Mouse (Mus musculus) lung, embryonic 14.5 days (tissue): ENCODE results near the gene Ngf. TPM values are rescaled to one million over a fixed set of nuclear protein-coding genes. Genes with fewer than 3 reads are reported as not detected.

ENCODE experiments used
- ATAC-seq: fragments of 200-750 bp; cut with Nextera tagmentation; 2 replicates; pipeline ENCODE4 v1.8.0; 2017; ENCODE audit warnings: mild to moderate bottlenecking, moderate TSS enrichment, moderate library complexity; ENCODE audit not compliant: insufficient read depth
- DNase-seq: peaks from one replicate; pipeline ENCODE4 v3.0.0-alpha.2; 2015
- H3K27ac ChIP-seq: fragments of 300-500 bp; sonication (generic); 2 replicates; pipeline ENCODE4 v1.5.1; 2014; ENCODE audit warnings: low read depth, mild to moderate bottlenecking, moderate library complexity
- H3K27me3 ChIP-seq: fragments of 300-500 bp; sonication (generic); 2 replicates; pipeline ENCODE4 v1.6.1; 2014; ENCODE audit warnings: low read length, control low read depth; ENCODE audit not compliant: insufficient read depth
- H3K36me3 ChIP-seq: fragments of 300-500 bp; sonication (generic); 2 replicates; pipeline ENCODE4 v1.6.1; 2014; ENCODE audit warnings: control low read depth; ENCODE audit not compliant: insufficient read depth
- H3K4me1 ChIP-seq: fragments of 300-500 bp; sonication (generic); 2 replicates; pipeline ENCODE4 v1.6.1; 2014; ENCODE audit warnings: antibody characterized with exemption, control low read depth; ENCODE audit not compliant: insufficient read depth
- H3K4me2 ChIP-seq: fragments of 300-500 bp; sonication (generic); 2 replicates; pipeline ENCODE4 v1.6.1; 2014; ENCODE audit warnings: mild to moderate bottlenecking
- H3K4me3 ChIP-seq: fragments of 300-500 bp; sonication (generic); 2 replicates; pipeline ENCODE4 v1.5.1; 2014; ENCODE audit warnings: low read depth, low read length
- H3K9ac ChIP-seq: fragments of 300-500 bp; sonication (generic); 2 replicates; pipeline ENCODE4 v1.6.1; 2014
- H3K9me3 ChIP-seq: fragments of 300-500 bp; sonication (generic); 2 replicates; pipeline ENCODE4 v1.6.1; 2016; ENCODE audit warnings: low read depth, low read length, control low read depth
- CTCF ChIP-seq: IDR thresholded peaks from 2 replicates; pipeline ENCODE4 v1.5.1; 2016; ENCODE audit warnings: antibody characterized with exemption, low read depth
- WGBS: fragments of 180-500 bp; shearing (Covaris S2); extraction: QIAGEN DNeasy Blood & Tissue Kit; methylation state at CpG from one replicate; pipeline ENCODE4 v1.1.7; 2014; 5-methylcytosine and 5-hydroxymethylcytosine counted together
- polyA plus RNA-seq: library from polyadenylated mRNA; unstranded; fragments of >200 nt; fragmentation: Nextera tagmentation; extraction: Ambion mirVana; gene quantifications from 2 replicates; pipeline ENCODE4 v1.2.1, GENCODE M21; 2014

Ngf gene
- polyA plus RNA-seq, 1 experiment from 2014 or later: 0.82 TPM

GRCm38 (mm10) chr3:102525856-102526255 lies 56.1 kb downstream of the Ngf start:
- Histone ChIP-seq H3K9ac (no peak overlapping the region), H3K36me3 (no peaks in the 10 kb centered on the region), H3K4me1 (0 out of 2 replicates have a peak, but pooled peaks cover 6% of the 10 kb centered on the region), H3K27ac (no peak overlapping the region), H3K27me3 (no peaks in the 10 kb centered on the region), H3K4me3 (no peak overlapping the region), H3K4me2 (no peak overlapping the region), H3K9me3 (no peaks in the 10 kb centered on the region)
- no peak for ATAC-seq
- no peak for TF ChIP-seq CTCF
- DNase-seq: peak; percentile 14
- WGBS: 63% methylated on average over 8 of the region's 8 CpGs

GRCm38 (mm10) chr3:102526481-102526880 lies 56.8 kb downstream of the Ngf start:
- Histone ChIP-seq H3K4me2 (peak overlapping the region; percentile 39), H3K9ac (no peak overlapping the region), H3K4me3 (no peak overlapping the region), H3K36me3 (no peaks in the 10 kb centered on the region), H3K27ac (no peak overlapping the region), H3K27me3 (no peaks in the 10 kb centered on the region), H3K9me3 (no peaks in the 10 kb centered on the region), H3K4me1 (0 out of 2 replicates have a peak, but pooled peaks cover 6% of the 10 kb centered on the region)
- 50% methylated on average over 6 of the region's 6 CpGs for WGBS
- TF ChIP-seq CTCF: no peak
- ATAC-seq: peak; percentile 70; the same call in 1 of the 2 replicates
- DNase-seq: peak; percentile 77

DNA sequence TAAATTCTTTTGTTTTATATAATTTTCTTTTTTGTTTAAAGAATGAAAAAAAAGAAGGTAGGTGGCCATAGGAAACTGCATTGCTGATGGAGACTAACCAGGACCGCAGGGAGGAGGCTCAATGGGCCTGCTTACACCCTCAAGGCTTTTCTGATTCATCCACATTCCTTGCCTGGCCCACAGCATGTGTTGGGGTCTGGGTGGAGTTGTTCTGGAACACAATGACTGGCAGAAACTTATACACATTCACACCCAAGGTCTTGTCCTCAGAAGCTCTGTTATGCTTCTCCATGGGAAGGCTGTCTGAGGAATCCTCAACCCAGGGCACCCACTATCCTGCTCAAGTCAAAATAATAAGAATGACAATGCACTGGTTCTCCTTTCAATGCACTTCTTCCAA lies 65.0 kb downstream of the Ngf start:
- H3K9ac ChIP-seq: no peak overlapping the region
- H3K4me2 ChIP-seq: no peak overlapping the region
- WGBS: 91% methylated on average over 1 of the region's 1 CpGs
- H3K36me3 ChIP-seq: no peaks in the 10 kb centered on the region
- H3K27ac ChIP-seq: no peak overlapping the region
- no peak for ATAC-seq
- DNase-seq: no peak
- no peak overlapping the region for H3K4me3 ChIP-seq
- H3K27me3 ChIP-seq: no peaks in the 10 kb centered on the region
- no peaks in the 10 kb centered on the region for H3K4me1 ChIP-seq
- no peaks in the 10 kb centered on the region for H3K9me3 ChIP-seq
- no peak for TF ChIP-seq CTCF

DNA sequence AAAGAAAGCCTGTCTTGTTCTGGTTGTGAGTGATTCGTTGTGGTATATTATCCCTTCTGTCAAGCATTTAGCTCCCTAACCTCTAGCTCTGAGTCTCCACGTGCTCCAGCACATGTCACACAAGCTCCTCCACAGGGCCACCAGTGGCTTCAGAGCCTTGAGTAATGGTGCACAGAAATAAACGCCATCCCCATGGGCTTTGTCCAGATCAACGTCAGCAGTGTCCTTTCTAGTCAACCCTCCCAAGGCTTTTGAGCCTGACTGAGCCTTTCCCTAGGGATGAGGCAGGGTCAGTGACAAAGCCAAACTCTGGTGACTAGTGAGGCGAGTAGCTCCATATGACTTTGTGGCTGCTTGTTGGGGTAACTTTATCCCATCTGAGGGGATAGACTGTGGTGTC lies 73.9 kb downstream of the Ngf start:
- TF ChIP-seq CTCF: no peak
- H3K27me3 ChIP-seq: no peaks in the 10 kb centered on the region
- no peak overlapping the region for H3K9ac ChIP-seq
- DNase-seq (no peak), ATAC-seq (no peak)
- H3K4me2 ChIP-seq: no peak overlapping the region
- 70% methylated on average over 5 of the region's 5 CpGs for WGBS
- no peaks in the 10 kb centered on the region for H3K36me3 ChIP-seq
- H3K27ac ChIP-seq: no peak overlapping the region
- H3K9me3 ChIP-seq: no peaks in the 10 kb centered on the region
- no peaks in the 10 kb centered on the region for H3K4me1 ChIP-seq
- H3K4me3 ChIP-seq: no peak overlapping the region

- H3K4me1 ChIP-seq: peaks cover 2% of the 10 kb centered on the region; the same call in 1 of the 2 replicates
- H3K27me3 ChIP-seq: no peaks in the 10 kb centered on the region
- no peaks in the 10 kb centered on the region for H3K36me3 ChIP-seq
- H3K9ac ChIP-seq: no peak overlapping the region
- no peak for TF ChIP-seq CTCF
- H3K27ac ChIP-seq: no peak overlapping the region
- no peak overlapping the region for H3K4me3 ChIP-seq
- no peak for DNase-seq
- ATAC-seq: no peak
- no peak overlapping the region for H3K4me2 ChIP-seq
- H3K9me3 ChIP-seq: no peaks in the 10 kb centered on the region
- 81% methylated on average over 5 of the region's 5 CpGs for WGBS
Observed at GRCm38 (mm10) chr3:102547536-102547935, 77.8 kb downstream of the Ngf start.

- 32% methylated on average over 6 of the region's 6 CpGs for WGBS
- no peak for TF ChIP-seq CTCF
- no peaks in the 10 kb centered on the region for H3K36me3 ChIP-seq
- no peaks in the 10 kb centered on the region for H3K27me3 ChIP-seq
- H3K27ac ChIP-seq: peak overlapping the region; percentile 38; the same call in 1 of the 2 replicates
- no peak overlapping the region for H3K4me3 ChIP-seq
- no peaks in the 10 kb centered on the region for H3K9me3 ChIP-seq
- peaks cover 11% of the 10 kb centered on the region; the same call in 1 of the 2 replicates for H3K4me1 ChIP-seq
- H3K9ac ChIP-seq: no peak overlapping the region
- 0 out of 2 replicates have a peak overlapping the region, but pooled peaks have one; percentile 23 for H3K4me2 ChIP-seq
- DNase-seq (peak; percentile 91), ATAC-seq (peak; percentile 88)
Observed at GRCm38 (mm10) chr3:102553935-102554670, 84.4 kb downstream of the Ngf start.

GRCm38 (mm10) chr3:102556108-102556507 lies 86.4 kb downstream of the Ngf start:
- WGBS: 38% methylated on average over 1 of the region's 1 CpGs
- H3K27me3 ChIP-seq: no peaks in the 10 kb centered on the region
- H3K4me1 ChIP-seq: peaks cover 15% of the 10 kb centered on the region; the same call in 1 of the 2 replicates
- H3K9ac ChIP-seq: no peak overlapping the region
- H3K36me3 ChIP-seq: no peaks in the 10 kb centered on the region
- no peak overlapping the region for H3K27ac ChIP-seq
- no peak for TF ChIP-seq CTCF
- H3K4me3 ChIP-seq: no peak overlapping the region
- ATAC-seq (no peak), DNase-seq (peak; percentile 41)
- no peaks in the 10 kb centered on the region for H3K9me3 ChIP-seq
- no peak overlapping the region for H3K4me2 ChIP-seq
